Mouse (Mus musculus): ENCODE data around the gene Exoc6. TPM values are rescaled to one million over a fixed set of nuclear protein-coding genes. Genes with fewer than 3 reads are reported as not detected.

Gene Exoc6
- polyA plus RNA-seq, 1 experiment from 2014 or later, result 12.8 TPM

- Histone ChIP-seq H3K9ac (replicated peaks; ENCODE audit: low read depth, low read length) (no peak overlapping the region), H3K27me3 (ENCODE audit: control insufficient read depth, insufficient read depth, low read length) (no peaks in the 10 kb centered on the region), H3K4me2 (replicated peaks; ENCODE audit: low read depth, low read length) (no peak overlapping the region), H3K9me3 (ENCODE audit: control insufficient read depth, low read depth, low read length) (no peaks in the 10 kb centered on the region), H3K4me3 (ENCODE audit: low read depth, low read length) (no peak overlapping the region), H3K27ac (ENCODE audit: low read length) (no peak overlapping the region), H3K4me1 (ENCODE audit: control insufficient read depth, insufficient read depth, low read length) (no peaks in the 10 kb centered on the region), H3K36me3 (ENCODE audit: control insufficient read depth, insufficient read depth, low read length) (no peaks in the 10 kb centered on the region)
- 32% methylated on average over 4 of the region's 4 CpGs for WGBS
- ATAC-seq (ENCODE audit: insufficient number of reproducible peaks, insufficient read depth, low FRiP score, low read depth), result no peak
Measured at GRCm38 (mm10) chr19:37579607-37580006, 29.4 kb downstream of the Exoc6 start.

GRCm38 (mm10) chr19:37580438-37580837 lies 30.2 kb downstream of the Exoc6 start:
- Histone ChIP-seq H3K36me3 (ENCODE audit: control insufficient read depth, insufficient read depth, low read length) (no peaks in the 10 kb centered on the region), H3K4me2 (replicated peaks; ENCODE audit: low read depth, low read length) (no peak overlapping the region), H3K4me3 (ENCODE audit: low read depth, low read length) (no peak overlapping the region), H3K27ac (ENCODE audit: low read length) (no peak overlapping the region), H3K27me3 (ENCODE audit: control insufficient read depth, insufficient read depth, low read length) (no peaks in the 10 kb centered on the region), H3K4me1 (ENCODE audit: control insufficient read depth, insufficient read depth, low read length) (no peaks in the 10 kb centered on the region), H3K9me3 (ENCODE audit: control insufficient read depth, low read depth, low read length) (no peaks in the 10 kb centered on the region), H3K9ac (replicated peaks; ENCODE audit: low read depth, low read length) (no peak overlapping the region)
- 81% methylated on average over 6 of the region's 6 CpGs for WGBS
- ATAC-seq (ENCODE audit: insufficient number of reproducible peaks, insufficient read depth, low FRiP score, low read depth), result no peak

- WGBS, result 29% methylated on average over 14 of the region's 14 CpGs
- Histone ChIP-seq H3K9ac (replicated peaks; ENCODE audit: low read depth, low read length) (no peak overlapping the region), H3K27ac (ENCODE audit: low read length) (no peak overlapping the region), H3K4me2 (replicated peaks; ENCODE audit: low read depth, low read length) (peak overlapping the region; percentile 25; the same call in 1 of the 2 replicates), H3K9me3 (ENCODE audit: control insufficient read depth, low read depth, low read length) (no peaks in the 10 kb centered on the region), H3K4me1 (ENCODE audit: control insufficient read depth, insufficient read depth, low read length) (no peaks in the 10 kb centered on the region), H3K36me3 (ENCODE audit: control insufficient read depth, insufficient read depth, low read length) (no peaks in the 10 kb centered on the region), H3K4me3 (ENCODE audit: low read depth, low read length) (no peak overlapping the region), H3K27me3 (ENCODE audit: control insufficient read depth, insufficient read depth, low read length) (no peaks in the 10 kb centered on the region)
- no peak for ATAC-seq (ENCODE audit: insufficient number of reproducible peaks, insufficient read depth, low FRiP score, low read depth)
Measured at GRCm38 (mm10) chr19:37585210-37585609, 35.0 kb downstream of the Exoc6 start.

GRCm38 (mm10) chr19:37585684-37586083 lies 35.5 kb downstream of the Exoc6 start:
- ATAC-seq (ENCODE audit: insufficient number of reproducible peaks, insufficient read depth, low FRiP score, low read depth), result no peak
- Histone ChIP-seq H3K27ac (ENCODE audit: low read length) (no peak overlapping the region), H3K4me3 (ENCODE audit: low read depth, low read length) (no peak overlapping the region), H3K4me1 (ENCODE audit: control insufficient read depth, insufficient read depth, low read length) (no peaks in the 10 kb centered on the region), H3K4me2 (replicated peaks; ENCODE audit: low read depth, low read length) (0 out of 2 replicates have a peak overlapping the region, but pooled peaks have one; percentile 10), H3K36me3 (ENCODE audit: control insufficient read depth, insufficient read depth, low read length) (no peaks in the 10 kb centered on the region; the same call in 1 of the 2 replicates), H3K9ac (replicated peaks; ENCODE audit: low read depth, low read length) (no peak overlapping the region), H3K27me3 (ENCODE audit: control insufficient read depth, insufficient read depth, low read length) (no peaks in the 10 kb centered on the region), H3K9me3 (ENCODE audit: control insufficient read depth, low read depth, low read length) (no peaks in the 10 kb centered on the region)
- WGBS, result 44% methylated on average over 8 of the region's 8 CpGs

GRCm38 (mm10) chr19:37590544-37590943 lies 40.3 kb downstream of the Exoc6 start:
- Histone ChIP-seq H3K4me1 (ENCODE audit: control insufficient read depth, insufficient read depth, low read length) (no peaks in the 10 kb centered on the region), H3K27ac (ENCODE audit: low read length) (no peak overlapping the region), H3K27me3 (ENCODE audit: control insufficient read depth, insufficient read depth, low read length) (no peaks in the 10 kb centered on the region), H3K4me2 (replicated peaks; ENCODE audit: low read depth, low read length) (no peak overlapping the region), H3K4me3 (ENCODE audit: low read depth, low read length) (no peak overlapping the region), H3K9me3 (ENCODE audit: control insufficient read depth, low read depth, low read length) (no peaks in the 10 kb centered on the region), H3K36me3 (ENCODE audit: control insufficient read depth, insufficient read depth, low read length) (peaks cover 2% of the 10 kb centered on the region; the same call in 1 of the 2 replicates), H3K9ac (replicated peaks; ENCODE audit: low read depth, low read length) (no peak overlapping the region)
- ATAC-seq (ENCODE audit: insufficient number of reproducible peaks, insufficient read depth, low FRiP score, low read depth), result no peak
- 94% methylated on average over 7 of the region's 7 CpGs for WGBS

GRCm38 (mm10) chr19:37601968-37602848 lies 52.0 kb downstream of the Exoc6 start:
- H3K4me3 ChIP-seq (ENCODE audit: low read depth, low read length), result no peak overlapping the region
- H3K36me3 ChIP-seq (ENCODE audit: control insufficient read depth, insufficient read depth, low read length), result no peaks in the 10 kb centered on the region
- H3K27ac ChIP-seq (ENCODE audit: low read length), result no peak overlapping the region
- WGBS, result 29% methylated on average over 22 of the region's 22 CpGs
- H3K4me1 ChIP-seq (ENCODE audit: control insufficient read depth, insufficient read depth, low read length), result no peaks in the 10 kb centered on the region
- H3K27me3 ChIP-seq (ENCODE audit: control insufficient read depth, insufficient read depth, low read length), result no peaks in the 10 kb centered on the region
- H3K4me2 ChIP-seq (replicated peaks; ENCODE audit: low read depth, low read length), result 0 out of 2 replicates have a peak overlapping the region, but pooled peaks have one; percentile 14
- no peaks in the 10 kb centered on the region for H3K9me3 ChIP-seq (ENCODE audit: control insufficient read depth, low read depth, low read length)
- peak; percentile 18; the same call in 1 of the 2 replicates for ATAC-seq (ENCODE audit: insufficient number of reproducible peaks, insufficient read depth, low FRiP score, low read depth)
- no peak overlapping the region for H3K9ac ChIP-seq (replicated peaks; ENCODE audit: low read depth, low read length)

- Histone ChIP-seq H3K4me2 (replicated peaks; ENCODE audit: low read depth, low read length) (no peak overlapping the region), H3K4me1 (ENCODE audit: control insufficient read depth, insufficient read depth, low read length) (no peaks in the 10 kb centered on the region), H3K9ac (replicated peaks; ENCODE audit: low read depth, low read length) (no peak overlapping the region), H3K27ac (ENCODE audit: low read length) (no peak overlapping the region), H3K9me3 (ENCODE audit: control insufficient read depth, low read depth, low read length) (no peaks in the 10 kb centered on the region), H3K4me3 (ENCODE audit: low read depth, low read length) (no peak overlapping the region), H3K36me3 (ENCODE audit: control insufficient read depth, insufficient read depth, low read length) (no peaks in the 10 kb centered on the region), H3K27me3 (ENCODE audit: control insufficient read depth, insufficient read depth, low read length) (no peaks in the 10 kb centered on the region)
- WGBS, result 80% methylated on average over 7 of the region's 7 CpGs
- ATAC-seq (ENCODE audit: insufficient number of reproducible peaks, insufficient read depth, low FRiP score, low read depth), result no peak
Measured at GRCm38 (mm10) chr19:37609991-37610390, 59.8 kb downstream of the Exoc6 start.

GRCm38 (mm10) chr19:37612893-37613292 lies 62.7 kb downstream of the Exoc6 start:
- no peaks in the 10 kb centered on the region for H3K27me3 ChIP-seq (ENCODE audit: control insufficient read depth, insufficient read depth, low read length)
- no peak overlapping the region for H3K4me3 ChIP-seq (ENCODE audit: low read depth, low read length)
- 83% methylated on average over 7 of the region's 7 CpGs for WGBS
- H3K4me1 ChIP-seq (ENCODE audit: control insufficient read depth, insufficient read depth, low read length), result no peaks in the 10 kb centered on the region
- no peak for ATAC-seq (ENCODE audit: insufficient number of reproducible peaks, insufficient read depth, low FRiP score, low read depth)
- no peaks in the 10 kb centered on the region for H3K9me3 ChIP-seq (ENCODE audit: control insufficient read depth, low read depth, low read length)
- no peak overlapping the region for H3K9ac ChIP-seq (replicated peaks; ENCODE audit: low read depth, low read length)
- H3K4me2 ChIP-seq (replicated peaks; ENCODE audit: low read depth, low read length), result no peak overlapping the region
- no peaks in the 10 kb centered on the region for H3K36me3 ChIP-seq (ENCODE audit: control insufficient read depth, insufficient read depth, low read length)
- H3K27ac ChIP-seq (ENCODE audit: low read length), result no peak overlapping the region
